Mouse (Mus musculus) embryonic facial prominence, embryonic 11.5 days (tissue): Measurements from ENCODE around the gene Uchl5. TPM values are rescaled to one million over a fixed set of nuclear protein-coding genes. Genes with fewer than 3 reads are reported as not detected.
A peak's percentile ranks its signal among the peaks of the same experiment; 100 is the strongest.

Experiments
- ATAC-seq: fragments of 200-750 bp; cut with Nextera tagmentation; replicated peaks from 2 replicates; pipeline ENCODE4 v1.8.0; 2017; ENCODE audit warnings: low read depth; ENCODE audit not compliant: insufficient number of reproducible peaks, low FRiP score, low TSS enrichment
- DNase-seq: peaks from one replicate; pipeline ENCODE4 v3.0.0-alpha.2; 2015; ENCODE audit warnings: low spot score
- H3K27ac ChIP-seq: fragments of 300-500 bp; sonication (generic); replicated peaks from 2 replicates; pipeline ENCODE4 v1.5.1; 2014; ENCODE audit warnings: mild to moderate bottlenecking, low read depth, low read length, control low read depth
- H3K27me3 ChIP-seq: fragments of 300-500 bp; sonication (generic); 2 replicates; pipeline ENCODE4 v1.6.1; 2014; ENCODE audit warnings: mild to moderate bottlenecking, low read length, moderate library complexity, mixed read lengths; ENCODE audit not compliant: control insufficient read depth, insufficient read depth
- H3K36me3 ChIP-seq: fragments of 300-500 bp; sonication (generic); replicated peaks from 2 replicates; pipeline ENCODE4 v1.6.1; 2014; ENCODE audit warnings: low read depth, mild to moderate bottlenecking, low read length, moderate library complexity, mixed read lengths; ENCODE audit not compliant: control insufficient read depth, insufficient read depth
- H3K4me1 ChIP-seq: fragments of 300-500 bp; sonication (generic); 2 replicates; pipeline ENCODE4 v1.6.1; 2014; ENCODE audit warnings: low read length, mixed read lengths; ENCODE audit not compliant: control insufficient read depth, insufficient read depth
- H3K4me2 ChIP-seq: fragments of 300-500 bp; sonication (generic); 2 replicates; pipeline ENCODE4 v1.6.1; 2014; ENCODE audit warnings: low read depth, mild to moderate bottlenecking, control low read depth, low read length, moderate library complexity
- H3K4me3 ChIP-seq: fragments of 300-500 bp; sonication (generic); 2 replicates; pipeline ENCODE4 v1.5.1; 2014; ENCODE audit warnings: low read depth, low read length, control low read depth
- H3K9ac ChIP-seq: fragments of 300-500 bp; sonication (generic); replicated peaks from 2 replicates; pipeline ENCODE4 v1.6.1; 2014; ENCODE audit warnings: mild to moderate bottlenecking, control low read depth, low read length
- H3K9me3 ChIP-seq: fragments of 300-500 bp; sonication (generic); replicated peaks from 2 replicates; pipeline ENCODE4 v1.6.1; 2016; ENCODE audit warnings: mild to moderate bottlenecking, low read length, inconsistent platforms, mixed read lengths; ENCODE audit not compliant: control insufficient read depth
- WGBS: fragments of 180-500 bp; shearing (Covaris S2); extraction: QIAGEN DNeasy Blood & Tissue Kit; methylation state at CpG from one replicate; pipeline ENCODE4 v1.1.7; 2014; 5-methylcytosine and 5-hydroxymethylcytosine counted together
- polyA plus RNA-seq: library from polyadenylated mRNA; unstranded; fragments of >200 nt; fragmentation: Nextera tagmentation; extraction: Ambion mirVana; gene quantifications from 2 replicates; pipeline ENCODE4 v1.2.1, GENCODE M21; 2014

Uchl5 gene
- 78.5 and 90.2 TPM in 2 replicates for polyA plus RNA-seq

DNA sequence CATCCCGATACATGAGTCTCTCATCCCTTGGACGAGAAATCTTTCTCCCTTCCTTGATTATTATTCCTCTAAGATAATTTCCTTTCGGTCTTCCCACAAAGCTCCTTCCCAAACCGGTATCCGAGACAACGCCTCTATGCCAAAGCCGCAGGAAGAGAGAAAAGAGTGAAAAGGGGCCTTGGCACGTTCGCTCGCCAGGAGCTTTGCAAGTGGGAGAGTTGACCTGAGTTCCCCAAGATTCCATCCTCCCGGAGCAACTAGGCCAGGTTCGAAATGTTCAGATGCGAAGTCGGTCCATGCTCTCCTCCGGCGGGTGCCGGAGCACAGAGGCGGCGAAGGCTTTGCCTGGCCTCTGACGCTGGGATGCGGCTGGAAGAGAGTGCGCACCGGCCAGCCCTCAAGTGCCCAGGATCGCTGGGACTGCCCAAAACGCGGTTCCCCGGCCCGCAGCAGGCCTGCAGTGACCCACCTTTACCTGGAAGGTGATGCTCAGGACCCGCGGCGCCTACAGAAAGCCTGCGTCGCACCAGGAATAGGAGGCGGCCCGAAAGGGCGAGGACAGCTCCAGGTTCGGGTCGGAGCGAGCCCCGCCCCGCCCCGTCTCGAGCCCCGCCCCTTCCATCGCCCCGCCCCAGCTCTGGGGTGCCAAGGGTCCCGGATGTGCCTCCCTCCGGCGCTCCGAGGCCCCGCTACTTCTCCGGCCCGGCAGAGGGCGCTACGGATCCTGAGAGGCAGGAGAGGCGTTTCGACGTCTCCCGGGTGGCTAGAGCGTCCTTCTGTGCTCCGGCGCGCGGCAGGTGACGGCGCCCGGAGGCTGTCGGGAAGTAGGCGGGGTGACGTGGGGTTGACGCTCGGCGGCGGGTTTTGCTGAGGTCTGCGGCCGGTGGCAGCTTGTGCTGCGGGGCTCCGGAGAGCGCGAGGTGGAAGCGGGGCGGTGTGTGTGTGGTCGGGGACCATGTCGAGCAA, at the start of gene Uchl5, which contains the start of gene Trove2:
Gene Uchl5, plus strand, starts transcription at position 827 of the 966 bp plus-strand sequence.
Gene Trove2, minus strand, starts transcription at position 623 of the 966 bp plus-strand sequence.
- H3K27ac ChIP-seq, result peak within 1 kb of the TSS; percentile 52
- H3K27me3 ChIP-seq, result no peaks in the 10 kb centered on the region
- no peaks in the 10 kb centered on the region for H3K4me1 ChIP-seq
- whole genome bisulfite sequencing, result under 1% methylated on average over 74 of the region's 84 CpGs
- peak; percentile 97 for ATAC-seq
- H3K36me3 ChIP-seq, result no peaks in the 10 kb centered on the region
- H3K4me3 ChIP-seq, result peak within 1 kb of the TSS; percentile 87
- DNase-seq, result peak; percentile 97
- peak within 1 kb of the TSS; percentile 82 for H3K9ac ChIP-seq
- no peaks in the 10 kb centered on the region for H3K9me3 ChIP-seq
- peak within 1 kb of the TSS; percentile 60 for H3K4me2 ChIP-seq

- H3K4me1 ChIP-seq, result no peaks in the 10 kb centered on the region
- H3K36me3 ChIP-seq, result no peaks in the 10 kb centered on the region
- H3K9me3 ChIP-seq, result no peaks in the 10 kb centered on the region
- H3K4me2 ChIP-seq, result no peak overlapping the region
- no peak overlapping the region for H3K9ac ChIP-seq
- 65% methylated on average over 9 of the region's 9 CpGs for WGBS
- no peak for ATAC-seq
- H3K4me3 ChIP-seq, result no peak overlapping the region
- no peak for DNase-seq
- no peak overlapping the region for H3K27ac ChIP-seq
- no peaks in the 10 kb centered on the region for H3K27me3 ChIP-seq
These were observed 49.2 kb upstream of the Uchl5 start for GRCm38 (mm10) chr1:143727701-143728445.

DNA sequence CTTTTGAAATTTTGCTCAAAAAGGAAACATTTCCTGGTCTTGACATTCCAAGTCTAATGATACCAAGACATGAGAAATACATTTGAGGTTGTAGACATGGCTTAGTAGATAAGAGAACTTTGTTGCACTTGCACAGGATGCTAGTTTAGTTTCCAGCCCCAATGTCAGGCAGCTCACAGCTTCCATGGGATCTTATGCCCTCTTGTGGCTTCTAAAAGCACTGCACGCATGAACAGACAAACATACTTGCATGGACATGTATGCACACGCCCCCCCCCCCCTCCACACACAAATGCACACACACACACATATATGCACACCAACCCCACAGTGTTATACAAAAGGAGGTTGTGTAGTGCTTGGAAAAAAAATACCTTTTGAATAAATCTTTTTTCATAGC, 46.2 kb upstream of the Uchl5 start:
- Histone ChIP-seq H3K36me3 (no peaks in the 10 kb centered on the region), H3K9ac (no peak overlapping the region), H3K4me3 (no peak overlapping the region), H3K9me3 (no peaks in the 10 kb centered on the region), H3K4me1 (no peaks in the 10 kb centered on the region), H3K27ac (no peak overlapping the region), H3K4me2 (no peak overlapping the region), H3K27me3 (no peaks in the 10 kb centered on the region)
- DNase-seq (peak; percentile 57), ATAC-seq (no peak)
- WGBS, result 80% methylated on average over 2 of the region's 2 CpGs

GRCm38 (mm10) chr1:143731691-143732090, 45.4 kb upstream of the Uchl5 start:
- ATAC-seq, result no peak
- Histone ChIP-seq H3K9ac (no peak overlapping the region), H3K4me3 (no peak overlapping the region), H3K9me3 (no peaks in the 10 kb centered on the region), H3K4me1 (no peaks in the 10 kb centered on the region), H3K36me3 (no peaks in the 10 kb centered on the region), H3K27me3 (no peaks in the 10 kb centered on the region), H3K4me2 (no peak overlapping the region), H3K27ac (no peak overlapping the region)
- no peak for DNase-seq
- WGBS, result 48% methylated on average over 4 of the region's 4 CpGs

- no peaks in the 10 kb centered on the region for H3K9me3 ChIP-seq
- H3K4me2 ChIP-seq, result no peak overlapping the region
- H3K4me1 ChIP-seq, result no peaks in the 10 kb centered on the region
- no peak overlapping the region for H3K9ac ChIP-seq
- no peak for ATAC-seq
- no peak overlapping the region for H3K4me3 ChIP-seq
- DNase-seq, result no peak
- H3K36me3 ChIP-seq, result no peaks in the 10 kb centered on the region
- 82% methylated on average over 5 of the region's 5 CpGs for WGBS
- H3K27ac ChIP-seq, result no peak overlapping the region
- no peaks in the 10 kb centered on the region for H3K27me3 ChIP-seq
These were observed 43.1 kb upstream of the Uchl5 start for GRCm38 (mm10) chr1:143733914-143734410.

DNA sequence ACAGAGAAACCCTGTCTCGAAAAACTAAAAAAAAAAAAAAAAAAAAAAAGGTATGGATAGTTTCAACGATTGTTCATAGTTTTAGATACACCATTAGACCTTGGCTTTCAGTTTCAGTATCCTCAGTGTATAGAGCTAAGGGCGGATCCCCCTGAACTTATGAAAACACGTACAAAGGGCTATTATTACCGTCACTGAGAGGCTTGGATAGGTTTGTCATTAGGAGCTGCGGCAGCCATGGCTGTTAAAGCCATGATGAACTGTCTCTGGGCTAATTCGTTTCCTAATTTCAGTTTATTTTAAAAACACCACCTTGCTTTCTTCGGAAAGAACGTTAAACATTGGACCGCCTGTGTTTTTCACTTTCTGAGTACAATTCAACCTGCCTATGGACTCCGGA, 38.3 kb upstream of the Uchl5 start:
- ATAC-seq (no peak), DNase-seq (no peak)
- no peaks in the 10 kb centered on the region for H3K9me3 ChIP-seq
- peak overlapping the region; percentile 62 for H3K4me2 ChIP-seq
- WGBS, result 25% methylated on average over 10 of the region's 11 CpGs
- peak overlapping the region; percentile 88 for H3K9ac ChIP-seq
- no peaks in the 10 kb centered on the region; the same call in 1 of the 2 replicates for H3K36me3 ChIP-seq
- H3K27me3 ChIP-seq, result no peaks in the 10 kb centered on the region
- peak overlapping the region; percentile 75 for H3K4me3 ChIP-seq
- no peak overlapping the region for H3K27ac ChIP-seq
- no peaks in the 10 kb centered on the region; the same call in 1 of the 2 replicates for H3K4me1 ChIP-seq

DNA sequence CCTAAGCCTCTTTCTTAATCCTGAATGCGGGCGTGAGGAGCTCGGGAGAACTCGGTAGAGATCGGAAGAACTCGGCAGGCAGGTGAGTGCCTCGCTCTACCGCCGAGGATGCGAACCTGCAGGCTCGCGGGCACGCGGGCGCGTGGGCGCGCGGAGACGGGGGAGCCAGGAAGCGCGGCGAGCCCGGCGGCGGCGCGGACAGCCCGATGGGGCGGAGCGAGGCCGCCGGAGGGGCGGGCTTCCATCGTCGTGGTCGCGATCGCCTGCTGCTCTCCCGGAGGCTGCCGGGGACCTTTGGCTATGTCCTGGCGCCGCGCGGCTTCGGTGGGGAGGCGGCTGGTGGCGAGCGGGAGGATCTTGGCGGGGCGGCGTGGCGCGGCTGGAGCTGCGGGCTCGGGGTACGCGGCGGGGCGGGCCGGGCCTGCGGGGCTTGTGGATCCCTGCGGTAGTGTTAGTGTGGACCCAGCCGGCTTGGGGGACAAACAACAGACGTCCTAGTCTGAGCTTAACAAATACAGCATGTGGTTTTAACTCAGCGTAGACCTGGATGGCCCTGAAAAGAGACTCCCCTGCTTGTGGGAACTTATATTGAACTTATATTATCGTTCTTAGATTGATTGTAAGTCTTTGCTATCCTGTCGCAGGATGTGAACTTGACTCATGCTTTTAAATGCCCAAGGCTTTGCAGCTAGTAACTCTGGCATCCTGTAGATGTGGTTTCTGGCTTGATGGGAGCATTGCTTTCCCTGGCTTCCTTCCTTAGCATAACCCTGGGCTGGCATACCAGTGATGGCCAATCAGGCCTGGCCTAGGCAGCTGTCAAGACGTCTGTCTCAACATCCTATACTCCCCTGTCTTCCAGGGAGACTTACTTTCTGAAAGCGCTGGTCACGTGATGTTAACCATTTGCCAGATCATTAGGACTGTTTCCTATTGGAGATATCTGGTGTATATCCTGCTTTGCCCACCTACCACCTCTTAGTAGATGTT, 37.4 kb upstream of the Uchl5 start:
- Histone ChIP-seq H3K27ac (peak overlapping the region; percentile 62), H3K36me3 (no peaks in the 10 kb centered on the region; the same call in 1 of the 2 replicates), H3K9me3 (no peaks in the 10 kb centered on the region), H3K27me3 (no peaks in the 10 kb centered on the region), H3K4me3 (peak overlapping the region; percentile 75), H3K9ac (peak overlapping the region; percentile 88), H3K4me2 (peak overlapping the region; percentile 62), H3K4me1 (no peaks in the 10 kb centered on the region; the same call in 1 of the 2 replicates)
- DNase-seq, result peak; percentile 89
- under 1% methylated on average over 70 of the region's 71 CpGs for WGBS
- ATAC-seq, result peak; percentile 88
